Mouse (Mus musculus) forebrain, postnatal 0 days (tissue): Measurements from ENCODE around the gene Pxdc1. TPM values are rescaled to one million over a fixed set of nuclear protein-coding genes. Genes with fewer than 3 reads are reported as not detected.

Experiments used
- ATAC-seq: fragments of 200-750 bp; cut with Nextera tagmentation; 2 replicates; pipeline ENCODE4 v1.8.0; 2017; ENCODE audit warnings: mild to moderate bottlenecking, moderate library complexity
- DNase-seq: peaks from one replicate; pipeline ENCODE4 v3.0.0-alpha.2; 2015
- H3K27ac ChIP-seq: fragments of 300-500 bp; sonication (generic); 2 replicates; pipeline ENCODE4 v1.5.1; 2014; ENCODE audit warnings: low read depth, mild to moderate bottlenecking, antibody characterized with exemption, low read length, moderate library complexity, mixed read lengths
- H3K27me3 ChIP-seq: fragments of 300-500 bp; sonication (generic); 2 replicates; pipeline ENCODE4 v1.6.1; 2014; ENCODE audit warnings: mild to moderate bottlenecking, low read length, mixed read lengths; ENCODE audit not compliant: insufficient read depth
- H3K36me3 ChIP-seq: fragments of 300-500 bp; sonication (generic); 2 replicates; pipeline ENCODE4 v1.6.1; 2014; ENCODE audit warnings: mild to moderate bottlenecking, moderate library complexity; ENCODE audit not compliant: insufficient read depth
- H3K4me1 ChIP-seq: fragments of 300-500 bp; sonication (generic); 2 replicates; pipeline ENCODE4 v1.6.1; 2014; ENCODE audit warnings: antibody characterized with exemption; ENCODE audit not compliant: insufficient read depth
- H3K4me2 ChIP-seq: fragments of 300-500 bp; sonication (generic); 2 replicates; pipeline ENCODE4 v1.6.1; 2014; ENCODE audit warnings: low read depth, mild to moderate bottlenecking, moderate library complexity
- H3K4me3 ChIP-seq: fragments of 300-500 bp; sonication (generic); 2 replicates; pipeline ENCODE4 v1.5.1; 2014; ENCODE audit warnings: low read depth, low read length, mixed read lengths
- H3K9ac ChIP-seq: fragments of 300-500 bp; sonication (generic); 2 replicates; pipeline ENCODE4 v1.6.1; 2014; ENCODE audit warnings: mild to moderate bottlenecking
- H3K9me3 ChIP-seq: fragments of 300-500 bp; sonication (generic); 2 replicates; pipeline ENCODE4 v1.6.1; 2016; ENCODE audit warnings: low read length
- CTCF ChIP-seq: sonication (generic); IDR thresholded peaks from 2 replicates; pipeline ENCODE4 v1.5.1; 2016; ENCODE audit warnings: antibody characterized with exemption, control low read depth, low read depth
- WGBS: fragments of 180-500 bp; shearing (Covaris S2); extraction: QIAGEN DNeasy Blood & Tissue Kit; methylation state at CpG from one replicate; pipeline ENCODE4 v1.1.7; 2014; 5-methylcytosine and 5-hydroxymethylcytosine counted together
- polyA plus RNA-seq: library from polyadenylated mRNA; unstranded; fragments of >200 nt; fragmentation: Nextera tagmentation; extraction: Ambion mirVana; gene quantifications from 2 replicates; pipeline ENCODE4 v1.2.1, GENCODE M21; 2015
- total RNA-seq: library from RNA; depleted of rRNA; stranded (reverse); fragments of >200 nt; gene quantifications from 2 replicates; pipeline ENCODE4 v1.2.3, GENCODE M21; 2014

Pxdc1 gene
- total and polyA plus RNA-seq, 2 experiments from 2014 or later: 6.3 to 10.6 TPM

GRCm38 (mm10) chr13:34644401-34644800 is 8.9 kb downstream of the Pxdc1 start:
- H3K4me3 ChIP-seq: no peak overlapping the region
- H3K4me2 ChIP-seq: no peak overlapping the region
- no peaks in the 10 kb centered on the region for H3K36me3 ChIP-seq
- ATAC-seq (no peak), DNase-seq (no peak)
- no peaks in the 10 kb centered on the region for H3K27me3 ChIP-seq
- WGBS: 82% methylated on average over 14 of the region's 14 CpGs
- no peak for TF ChIP-seq CTCF
- no peak overlapping the region for H3K9ac ChIP-seq
- peaks cover 3% of the 10 kb centered on the region; the same call in 1 of the 2 replicates for H3K4me1 ChIP-seq
- H3K27ac ChIP-seq: no peak overlapping the region
- H3K9me3 ChIP-seq: no peaks in the 10 kb centered on the region

GRCm38 (mm10) chr13:34643926-34644325 is 9.4 kb downstream of the Pxdc1 start:
- DNase-seq (no peak), ATAC-seq (no peak)
- Histone ChIP-seq H3K4me3 (no peak overlapping the region), H3K36me3 (no peaks in the 10 kb centered on the region), H3K4me1 (peaks cover 3% of the 10 kb centered on the region; the same call in 1 of the 2 replicates), H3K4me2 (no peak overlapping the region), H3K9ac (no peak overlapping the region), H3K27ac (no peak overlapping the region), H3K9me3 (no peaks in the 10 kb centered on the region), H3K27me3 (no peaks in the 10 kb centered on the region)
- WGBS: 74% methylated on average over 4 of the region's 4 CpGs
- no peak for TF ChIP-seq CTCF

GRCm38 (mm10) chr13:34642941-34643875 is 10.1 kb downstream of the Pxdc1 start:
- Histone ChIP-seq H3K36me3 (no peaks in the 10 kb centered on the region), H3K4me1 (peaks cover 3% of the 10 kb centered on the region; the same call in 1 of the 2 replicates), H3K9ac (no peak overlapping the region), H3K4me2 (no peak overlapping the region), H3K9me3 (no peaks in the 10 kb centered on the region), H3K4me3 (no peak overlapping the region), H3K27ac (no peak overlapping the region), H3K27me3 (no peaks in the 10 kb centered on the region)
- TF ChIP-seq CTCF: peak; percentile 98
- DNase-seq (peak; percentile 91), ATAC-seq (peak; percentile 54; the same call in 1 of the 2 replicates)
- 23% methylated on average over 7 of the region's 7 CpGs for WGBS

GRCm38 (mm10) chr13:34641066-34641465 is 12.2 kb downstream of the Pxdc1 start:
- Histone ChIP-seq H3K4me3 (no peak overlapping the region), H3K9ac (no peak overlapping the region), H3K4me2 (no peak overlapping the region), H3K4me1 (no peaks in the 10 kb centered on the region), H3K36me3 (no peaks in the 10 kb centered on the region), H3K27me3 (no peaks in the 10 kb centered on the region), H3K9me3 (no peaks in the 10 kb centered on the region), H3K27ac (no peak overlapping the region)
- 58% methylated on average over 2 of the region's 2 CpGs for WGBS
- DNase-seq (no peak), ATAC-seq (no peak)
- no peak for TF ChIP-seq CTCF

- Histone ChIP-seq H3K9me3 (no peaks in the 10 kb centered on the region), H3K4me3 (no peak overlapping the region), H3K9ac (no peak overlapping the region), H3K4me2 (no peak overlapping the region), H3K36me3 (no peaks in the 10 kb centered on the region), H3K27ac (no peak overlapping the region), H3K4me1 (no peaks in the 10 kb centered on the region), H3K27me3 (no peaks in the 10 kb centered on the region)
- ATAC-seq (peak; percentile 92), DNase-seq (peak; percentile 88)
- TF ChIP-seq CTCF: peak; percentile 91
- WGBS: 41% methylated on average over 5 of the region's 5 CpGs
Observed at GRCm38 (mm10) chr13:34635978-34636377, 17.3 kb downstream of the Pxdc1 start.

GRCm38 (mm10) chr13:34630319-34630718 is 23.0 kb downstream of the Pxdc1 start:
- 96% methylated on average over 8 of the region's 8 CpGs for WGBS
- Histone ChIP-seq H3K4me3 (no peak overlapping the region), H3K4me1 (no peaks in the 10 kb centered on the region), H3K4me2 (no peak overlapping the region), H3K27me3 (no peaks in the 10 kb centered on the region), H3K9me3 (no peaks in the 10 kb centered on the region), H3K9ac (no peak overlapping the region), H3K36me3 (no peaks in the 10 kb centered on the region), H3K27ac (no peak overlapping the region)
- no peak for TF ChIP-seq CTCF
- ATAC-seq (no peak), DNase-seq (no peak)

- no peak overlapping the region for H3K4me3 ChIP-seq
- H3K4me1 ChIP-seq: no peaks in the 10 kb centered on the region
- H3K27ac ChIP-seq: no peak overlapping the region
- no peak for DNase-seq
- H3K27me3 ChIP-seq: no peaks in the 10 kb centered on the region
- no peak overlapping the region for H3K4me2 ChIP-seq
- no peak for TF ChIP-seq CTCF
- no peak overlapping the region for H3K9ac ChIP-seq
- ATAC-seq: no peak
- whole genome bisulfite sequencing: 92% methylated on average over 5 of the region's 5 CpGs
- H3K36me3 ChIP-seq: no peaks in the 10 kb centered on the region
- no peaks in the 10 kb centered on the region for H3K9me3 ChIP-seq
Observed at GRCm38 (mm10) chr13:34629741-34630140, 23.5 kb downstream of the Pxdc1 start.
